Mouse (Mus musculus): Measurements from ENCODE around the gene Ppp4r4. TPM values are rescaled to one million over a fixed set of nuclear protein-coding genes. Genes with fewer than 3 reads are reported as not detected.

Ppp4r4 gene
- 103 TPM for polyA plus RNA-seq (2014; fragmentation: Illumina TruSeq; extraction: RNeasy Lipid Tissue Mini Kit (QIAGEN cat#74804); ENCODE audit: low read depth, low replicate concordance)

DNA sequence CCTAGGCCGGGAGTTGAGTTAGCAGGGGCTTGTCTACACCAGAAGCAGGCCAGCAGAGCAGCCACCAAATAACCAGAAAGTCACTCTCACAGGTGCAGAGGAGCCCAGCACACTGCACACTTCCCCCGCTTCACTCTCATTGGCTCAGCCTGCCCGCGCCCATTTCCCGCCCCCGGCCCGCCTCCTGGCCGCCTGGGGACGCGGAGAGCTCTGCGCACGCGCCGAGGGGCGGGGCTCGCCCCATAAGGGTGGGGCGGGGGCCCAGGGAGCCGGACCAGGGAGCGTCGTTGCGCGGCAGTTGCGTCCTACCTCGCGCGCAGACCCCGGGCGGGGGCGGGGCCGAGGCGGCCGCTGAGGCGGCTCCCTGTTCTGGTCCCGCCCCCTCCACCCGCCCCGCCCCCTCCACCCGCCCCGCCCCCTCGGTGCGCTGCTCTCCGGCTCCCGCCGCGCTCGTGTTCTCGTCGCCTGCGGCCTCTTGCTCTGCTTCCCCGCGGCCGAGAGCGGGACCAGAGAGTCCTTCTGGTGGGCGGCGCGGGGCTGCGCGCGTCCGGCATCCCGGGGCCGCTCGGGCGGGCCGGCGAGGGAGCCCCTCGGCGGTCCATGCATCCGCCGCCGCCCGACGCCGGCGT, at the start of gene Ppp4r4:
Ppp4r4 (plus strand) TSS at position 264 of the 629 bp plus-strand sequence.

DNA sequence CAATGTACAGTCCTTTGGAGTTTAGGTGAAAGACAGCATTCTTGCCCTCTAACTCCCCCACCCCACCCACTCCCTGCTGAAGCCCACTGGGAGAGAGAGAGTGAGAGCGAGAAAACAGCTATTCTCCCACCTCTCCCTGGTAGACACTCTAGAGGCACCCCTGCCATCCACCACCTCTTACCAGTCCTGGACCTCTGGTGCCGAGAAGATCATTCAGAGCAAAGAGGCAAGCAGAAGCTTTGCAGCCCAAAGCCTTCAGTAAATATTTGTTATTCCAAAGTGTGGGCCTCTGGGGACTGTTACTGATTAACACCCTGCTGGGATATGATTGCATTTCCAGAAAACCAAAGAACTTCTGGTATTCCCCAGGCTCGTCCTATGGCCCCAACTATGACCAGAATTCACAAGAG, 99.1 kb downstream of the Ppp4r4 start, which contains the start of gene Serpina10:
Serpina10 (minus strand) TSS at position 242 of the 410 bp plus-strand sequence.

DNA sequence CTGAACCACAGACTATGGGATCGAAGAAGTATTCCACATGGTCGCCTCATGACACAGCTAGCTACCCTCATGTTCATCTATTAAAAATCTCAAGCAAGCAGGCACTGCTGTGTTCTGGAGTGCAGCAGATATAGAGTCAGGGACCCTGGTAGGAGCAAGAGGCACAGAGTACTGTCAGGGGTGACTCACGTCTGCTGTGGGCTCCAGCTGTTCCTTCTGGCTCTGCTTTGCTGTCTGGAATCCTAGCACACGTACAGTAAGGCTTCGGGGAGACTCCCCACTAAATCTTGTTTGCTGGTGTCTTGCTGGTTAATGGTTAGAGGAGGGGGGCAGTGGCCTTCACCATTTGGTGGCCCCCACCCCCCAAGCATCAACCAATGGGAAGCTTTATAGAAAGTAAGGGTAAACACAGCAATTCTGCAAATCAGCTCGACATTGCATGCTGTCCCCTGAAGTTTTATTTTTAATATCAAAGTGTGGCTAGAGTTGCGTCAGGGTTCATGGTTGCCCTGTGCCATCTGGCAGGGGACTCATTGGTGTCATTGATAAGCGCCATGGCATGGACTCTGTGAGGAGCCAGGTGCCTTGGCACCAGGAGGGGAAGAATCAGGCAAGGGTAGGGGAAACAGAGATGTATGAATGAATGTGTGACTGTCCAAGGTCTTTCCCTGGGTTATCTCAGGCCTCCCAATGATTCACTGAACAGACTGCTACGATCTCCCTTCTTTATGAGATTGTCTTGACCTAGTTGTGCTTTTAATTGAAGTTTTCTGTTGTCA, 125.0 kb downstream of the Ppp4r4 start, which contains the start of gene Serpina6:
Serpina6 (minus strand) TSS at position 365 of the 779 bp plus-strand sequence.

Other genes starting within 250 kb of the Ppp4r4 start
- 0.34 TPM for gene Fam181a, start 221.3 kb upstream of the Ppp4r4 start, polyA plus RNA-seq (2014; fragmentation: Illumina TruSeq; extraction: RNeasy Lipid Tissue Mini Kit (QIAGEN cat#74804); ENCODE audit: low read depth, low replicate concordance)
- not detected for gene Asb2, start 176.3 kb upstream of the Ppp4r4 start, polyA plus RNA-seq (2014; fragmentation: Illumina TruSeq; extraction: RNeasy Lipid Tissue Mini Kit (QIAGEN cat#74804); ENCODE audit: low read depth, low replicate concordance)
- gene Otub2, start 143.6 kb upstream of the Ppp4r4 start, polyA plus RNA-seq (2014; fragmentation: Illumina TruSeq; extraction: RNeasy Lipid Tissue Mini Kit (QIAGEN cat#74804); ENCODE audit: low read depth, low replicate concordance) = 347 TPM
- not detected for gene 9330161L09Rik, start 124.5 kb upstream of the Ppp4r4 start, polyA plus RNA-seq (2014; fragmentation: Illumina TruSeq; extraction: RNeasy Lipid Tissue Mini Kit (QIAGEN cat#74804); ENCODE audit: low read depth, low replicate concordance)
- 48.6 TPM for gene Ddx24, start 106.5 kb upstream of the Ppp4r4 start, polyA plus RNA-seq (2014; fragmentation: Illumina TruSeq; extraction: RNeasy Lipid Tissue Mini Kit (QIAGEN cat#74804); ENCODE audit: low read depth, low replicate concordance)
- 15.2 TPM for gene Ifi27, start 98.1 kb upstream of the Ppp4r4 start, polyA plus RNA-seq (2014; fragmentation: Illumina TruSeq; extraction: RNeasy Lipid Tissue Mini Kit (QIAGEN cat#74804); ENCODE audit: low read depth, low replicate concordance)
- gene Ifi27l2a, start 88.6 kb upstream of the Ppp4r4 start, polyA plus RNA-seq (2014; fragmentation: Illumina TruSeq; extraction: RNeasy Lipid Tissue Mini Kit (QIAGEN cat#74804); ENCODE audit: low read depth, low replicate concordance) = not detected
- 0.20 TPM for gene Ifi27l2b, start 75.1 kb upstream of the Ppp4r4 start, polyA plus RNA-seq (2014; fragmentation: Illumina TruSeq; extraction: RNeasy Lipid Tissue Mini Kit (QIAGEN cat#74804); ENCODE audit: low read depth, low replicate concordance)
- gene Serpina10, start 99.2 kb downstream of the Ppp4r4 start, polyA plus RNA-seq (2014; fragmentation: Illumina TruSeq; extraction: RNeasy Lipid Tissue Mini Kit (QIAGEN cat#74804); ENCODE audit: low read depth, low replicate concordance) = not detected
- gene Serpina6, start 124.9 kb downstream of the Ppp4r4 start, polyA plus RNA-seq (2014; fragmentation: Illumina TruSeq; extraction: RNeasy Lipid Tissue Mini Kit (QIAGEN cat#74804); ENCODE audit: low read depth, low replicate concordance) = 0.13 TPM
- gene Serpina16, start 143.9 kb downstream of the Ppp4r4 start, polyA plus RNA-seq (2014; fragmentation: Illumina TruSeq; extraction: RNeasy Lipid Tissue Mini Kit (QIAGEN cat#74804); ENCODE audit: low read depth, low replicate concordance) = 3.0 TPM
- gene Serpina1f, start 163.2 kb downstream of the Ppp4r4 start, polyA plus RNA-seq (2014; fragmentation: Illumina TruSeq; extraction: RNeasy Lipid Tissue Mini Kit (QIAGEN cat#74804); ENCODE audit: low read depth, low replicate concordance) = 3.1 TPM
- 0.64 TPM for gene Serpina1d, start 241.3 kb downstream of the Ppp4r4 start, polyA plus RNA-seq (2014; fragmentation: Illumina TruSeq; extraction: RNeasy Lipid Tissue Mini Kit (QIAGEN cat#74804); ENCODE audit: low read depth, low replicate concordance)

All from testis, adult 10 weeks (tissue).